Mouse (Mus musculus) bone marrow, adult 2 months (tissue): ENCODE measurements around the gene Prdm12. TPM values are rescaled to one million over a fixed set of nuclear protein-coding genes. Genes with fewer than 3 reads are reported as not detected.

ENCODE experiments used
- H3K27ac ChIP-seq: fragments of 200-500 bp; 2 replicates; pipeline ENCODE4 v1.5.1; 2012; ENCODE audit warnings: low read depth, mild to moderate bottlenecking, control low read depth, inconsistent platforms, low read length; ENCODE audit not compliant: control insufficient read depth, poor library complexity, insufficient read depth
- H3K4me1 ChIP-seq: fragments of 200-500 bp; 2 replicates; pipeline ENCODE4 v1.6.1; 2011; ENCODE audit warnings: low read length; ENCODE audit not compliant: control insufficient read depth, insufficient read depth
- H3K4me3 ChIP-seq: fragments of 200-500 bp; replicated peaks from 2 replicates; pipeline ENCODE3; 2011; ENCODE audit warnings: mild to moderate bottlenecking, low read depth, low read length, control low read depth; ENCODE audit not compliant: control insufficient read depth
- CTCF ChIP-seq: fragments of 200-500 bp; IDR thresholded peaks from 2 replicates; pipeline ENCODE4 v1.5.1; 2011; ENCODE audit warnings: low read length, control low read depth; ENCODE audit not compliant: control insufficient read depth, insufficient read depth
- POLR2A ChIP-seq: fragments of 200-500 bp; IDR thresholded peaks from 2 replicates; pipeline ENCODE4 v1.6.1; 2011; ENCODE audit warnings: low read depth, mild to moderate bottlenecking, control low read depth, low read length, borderline replicate concordance; ENCODE audit not compliant: control insufficient read depth
- WGBS: fragments of 180-500 bp; shearing (Covaris S2); methylation state at CpG from one replicate; pipeline ENCODE4 v1.1.7; 2018; 5-methylcytosine and 5-hydroxymethylcytosine counted together
- polyA plus RNA-seq: library from polyadenylated mRNA; stranded (reverse); fragments of >200 nt; gene quantifications from 2 replicates; pipeline ENCODE4 v1.2.4, GENCODE M21; 2011; ENCODE audit warnings: low replicate concordance; ENCODE audit not compliant: missing spikeins, insufficient read depth, insufficient read length

The Prdm12 gene
- polyA plus RNA-seq, 1 experiment, result not detected

GRCm38 (mm10) chr2:31688074-31688925 lies 48.5 kb downstream of the Prdm12 start, which contains the start of gene Abl1:
Gene Abl1 (plus strand): TSS chr2:31688376.
- peak within 1 kb of the TSS; percentile 88 for H3K27ac ChIP-seq
- H3K4me1 ChIP-seq, result peaks cover 2% of the 10 kb centered on the region; the same call in 1 of the 2 replicates
- H3K4me3 ChIP-seq, result peak within 1 kb of the TSS; percentile 84
- TF ChIP-seq CTCF (peak; percentile 23; the same call in 1 of the 2 replicates), POLR2A (no peak)
- under 1% methylated on average over 64 of the region's 64 CpGs for WGBS

DNA sequence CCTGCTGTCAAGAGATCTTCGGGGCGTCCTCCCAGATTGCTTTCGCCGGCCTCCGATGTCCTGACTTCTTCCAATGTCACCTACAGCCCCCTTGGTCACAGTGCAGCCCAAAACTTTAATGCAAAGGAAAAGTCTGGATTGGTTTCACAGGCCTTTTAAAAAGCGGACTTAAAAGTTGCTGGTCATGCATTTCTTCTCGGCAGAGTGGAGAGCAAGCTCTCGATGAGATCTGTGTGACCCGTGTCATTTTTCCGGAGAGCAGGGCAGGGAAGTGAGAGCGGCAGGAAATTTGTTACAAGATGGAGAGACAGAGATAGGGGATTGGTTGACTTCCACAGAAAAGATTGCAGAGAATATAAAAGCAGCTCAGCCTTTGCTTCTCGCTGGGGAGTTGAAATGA lies 49.2 kb downstream of the Prdm12 start:
- WGBS, result under 1% methylated on average over 12 of the region's 12 CpGs
- peak overlapping the region; percentile 84 for H3K4me3 ChIP-seq
- peaks cover 2% of the 10 kb centered on the region; the same call in 1 of the 2 replicates for H3K4me1 ChIP-seq
- TF ChIP-seq POLR2A (no peak), CTCF (no peak)
- H3K27ac ChIP-seq, result peak overlapping the region; percentile 88

- TF ChIP-seq CTCF, result no peak
- TF ChIP-seq POLR2A, result no peak
- WGBS, result 52% methylated on average over 3 of the region's 3 CpGs
- Histone ChIP-seq H3K4me3 (no peak overlapping the region), H3K4me1 (peaks cover 2% of the 10 kb centered on the region; the same call in 1 of the 2 replicates), H3K27ac (no peak overlapping the region)
Measured at GRCm38 (mm10) chr2:31690063-31690462, 50.2 kb downstream of the Prdm12 start.

GRCm38 (mm10) chr2:31698209-31698608 lies 58.4 kb downstream of the Prdm12 start:
- TF ChIP-seq CTCF (no peak), POLR2A (no peak)
- no peaks in the 10 kb centered on the region for H3K4me1 ChIP-seq
- H3K27ac ChIP-seq, result no peak overlapping the region
- H3K4me3 ChIP-seq, result no peak overlapping the region

DNA sequence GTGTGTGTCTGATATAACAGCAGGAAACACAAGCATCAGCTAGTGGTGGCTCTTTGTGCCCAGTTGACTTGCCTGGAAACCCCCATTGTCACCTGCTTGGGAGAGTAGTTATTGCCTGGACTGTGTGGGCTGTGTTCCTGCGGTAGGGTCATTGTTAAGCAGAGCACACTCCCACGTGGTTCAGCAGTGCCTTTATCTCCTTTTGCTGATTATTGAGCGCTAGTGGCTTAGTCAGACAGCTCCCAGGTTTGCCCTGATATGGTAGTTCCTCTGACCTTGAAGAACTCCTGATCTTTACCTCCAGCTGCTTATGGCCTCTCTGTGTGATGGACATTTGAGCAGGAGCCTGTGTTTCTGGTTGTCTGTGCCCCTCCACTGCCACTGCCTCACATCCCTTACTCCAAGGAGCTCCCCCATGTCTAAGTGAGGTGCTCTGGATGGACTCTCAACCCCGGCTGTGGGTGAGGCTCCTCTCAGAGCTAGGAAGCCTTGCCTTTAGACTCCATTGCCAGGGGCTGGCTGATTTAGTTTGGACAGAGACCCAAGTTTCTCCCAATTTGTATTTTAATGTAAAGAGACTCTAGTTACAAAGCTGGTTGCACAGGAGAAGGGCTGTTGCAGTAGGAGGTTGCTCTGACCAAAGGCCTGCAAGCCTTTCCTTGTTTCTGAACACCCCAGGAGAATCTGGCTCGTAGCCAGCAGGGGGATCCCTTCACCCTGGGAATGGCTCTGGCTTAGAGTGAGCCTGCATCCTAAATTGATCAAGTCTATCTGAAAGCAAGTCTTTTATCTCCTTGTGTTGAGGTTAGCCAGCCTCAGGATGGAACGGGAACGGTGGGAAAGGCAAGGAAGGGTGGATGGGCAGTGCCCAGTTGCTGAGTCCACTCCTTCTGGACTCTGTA lies 61.0 kb downstream of the Prdm12 start:
- 67% methylated on average over 7 of the region's 7 CpGs for WGBS
- H3K27ac ChIP-seq, result no peak overlapping the region
- no peak overlapping the region for H3K4me3 ChIP-seq
- TF ChIP-seq CTCF (no peak), POLR2A (no peak)
- no peaks in the 10 kb centered on the region for H3K4me1 ChIP-seq

GRCm38 (mm10) chr2:31703226-31703625 lies 63.4 kb downstream of the Prdm12 start:
- TF ChIP-seq POLR2A, result no peak
- TF ChIP-seq CTCF, result no peak
- no peak overlapping the region for H3K27ac ChIP-seq
- no peak overlapping the region for H3K4me3 ChIP-seq

More at GRCm38 (mm10) chr2:31703226-31703625, 63.4 kb downstream of the Prdm12 start:
- no peaks in the 10 kb centered on the region; the same call in 1 of the 2 replicates for H3K4me1 ChIP-seq

Other genes with a start within 250 kb of the Prdm12 start
- gene Ass1, start 169.8 kb upstream of the Prdm12 start, polyA plus RNA-seq, result 8.9 and 43.7 TPM in 2 replicates
- 9.0 and 39.8 TPM in 2 replicates for gene Fubp3, start 67.4 kb upstream of the Prdm12 start, polyA plus RNA-seq
- gene Exosc2, start 30.7 kb downstream of the Prdm12 start, polyA plus RNA-seq, result 26.1 and 36.0 TPM in 2 replicates
- gene Abl1, start 48.3 kb downstream of the Prdm12 start, polyA plus RNA-seq, result 24.3 and 35.0 TPM in 2 replicates
- 0.85 TPM in 1 of 2 replicates, not detected in the other for gene Qrfp, start 170.5 kb downstream of the Prdm12 start, polyA plus RNA-seq
- not detected in 2 replicates for gene Fibcd1, start 206.0 kb downstream of the Prdm12 start, polyA plus RNA-seq
- not detected in 2 replicates for gene Lamc3, start 247.3 kb downstream of the Prdm12 start, polyA plus RNA-seq